Mouse (Mus musculus) heart, postnatal 25 days (tissue): Measurements from ENCODE around the gene Ntmt1. TPM values are rescaled to one million over a fixed set of nuclear protein-coding genes. Genes with fewer than 3 reads are reported as not detected.
A peak's percentile ranks its signal among the peaks of the same experiment; 100 is the strongest.

Experiments used
- DNase-seq: peaks from one replicate; pipeline ENCODE4 v3.0.0; 2022; ENCODE audit warnings: low spot score
- intact Hi-C: fragments of 180-260 bp; cut with DNase I; formaldehyde crosslinking; loops from one replicate; pipeline ENCODE4 v1.15.1; 2025
- total RNA-seq, 2 experiments: library from RNA; stranded (reverse); gene quantifications; 2 replicates each; pipeline ENCODE4 v1.2.3; 2021

Gene Ntmt1
- total RNA-seq, 2 experiments from 2014 or later: 30.6 to 31.1 TPM

DNA sequence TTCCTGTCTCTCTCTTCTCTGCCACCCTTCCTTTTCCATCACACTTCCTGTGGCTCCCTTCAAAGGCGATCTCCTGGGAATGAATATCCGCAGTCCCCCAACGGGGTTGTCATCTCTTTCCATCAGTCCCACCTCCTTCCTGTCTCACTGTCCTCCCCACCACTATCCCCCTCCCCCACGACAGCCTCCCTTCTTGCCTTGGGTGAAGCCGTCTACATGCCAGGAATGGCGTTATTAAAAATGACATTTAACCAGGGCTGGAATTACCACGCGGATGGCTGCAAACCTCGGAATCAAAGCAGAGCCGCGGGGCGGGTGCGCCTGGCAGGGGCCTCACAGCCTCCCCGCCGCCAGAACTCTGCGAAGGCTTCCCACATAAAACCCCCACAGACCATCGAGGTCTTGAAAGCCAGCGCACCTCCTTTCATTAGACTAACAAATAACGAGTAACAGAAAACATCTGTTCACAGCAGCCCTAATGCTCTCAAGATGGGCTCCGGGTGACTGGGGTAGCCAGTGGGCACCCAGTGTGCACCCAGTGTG is 45.2 kb downstream of the Ntmt1 start:
- DNase-seq: no peak
- intact Hi-C loops: no loop called here

- no peak for DNase-seq
- intact Hi-C loops: no loop called here
Measured at GRCm38 (mm10) chr2:30857076-30857475, 49.5 kb downstream of the Ntmt1 start.

DNA sequence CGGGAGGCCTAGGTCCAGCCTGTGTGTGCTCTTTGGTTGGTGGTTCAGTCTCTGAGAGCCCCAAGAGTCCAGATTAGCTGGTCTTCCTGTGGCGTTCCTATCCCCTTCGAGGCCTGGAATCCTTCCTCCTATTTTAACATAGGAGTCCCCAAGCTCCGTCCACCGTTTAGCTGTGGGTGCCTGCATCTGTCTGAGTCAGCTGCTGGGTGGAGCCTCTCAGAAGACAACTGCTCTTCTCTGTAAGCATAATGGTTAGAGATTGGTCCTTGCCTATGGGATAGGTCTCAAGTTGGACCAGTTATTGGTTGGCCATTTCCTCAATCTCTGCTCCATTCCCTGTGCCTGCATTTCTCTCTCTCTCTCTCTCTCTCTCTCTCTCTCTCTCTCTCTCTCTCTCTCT is 52.2 kb downstream of the Ntmt1 start:
- intact Hi-C loops: no loop called here
- no peak for DNase-seq

- no peak for DNase-seq
Measured at GRCm38 (mm10) chr2:30862081-30862480, 54.5 kb downstream of the Ntmt1 start.

DNA sequence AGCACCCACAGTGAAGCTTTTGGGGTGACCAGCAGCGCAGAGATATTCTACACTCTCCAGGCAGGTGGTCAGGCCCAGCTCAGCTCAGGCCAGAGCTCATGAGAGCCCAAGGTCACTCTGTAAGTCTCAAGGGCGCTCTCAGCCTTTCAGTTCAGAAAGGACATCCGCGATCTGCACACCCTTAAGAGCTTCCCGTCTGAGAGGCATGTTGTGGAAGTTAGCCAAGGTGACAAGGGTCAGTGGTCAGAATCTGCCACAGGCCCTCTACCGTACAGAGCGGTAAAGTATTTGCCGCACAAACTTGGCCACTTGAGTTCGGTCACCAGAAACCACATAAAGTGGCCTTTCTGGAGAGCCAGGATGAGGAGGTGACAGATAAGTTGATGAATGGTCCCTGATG is 55.9 kb downstream of the Ntmt1 start:
- DNase-seq: no peak
- intact Hi-C loops: no loop called here

More at GRCm38 (mm10) chr2:30862081-30862480, 54.5 kb downstream of the Ntmt1 start:
- intact Hi-C loops: no loop called here

DNA sequence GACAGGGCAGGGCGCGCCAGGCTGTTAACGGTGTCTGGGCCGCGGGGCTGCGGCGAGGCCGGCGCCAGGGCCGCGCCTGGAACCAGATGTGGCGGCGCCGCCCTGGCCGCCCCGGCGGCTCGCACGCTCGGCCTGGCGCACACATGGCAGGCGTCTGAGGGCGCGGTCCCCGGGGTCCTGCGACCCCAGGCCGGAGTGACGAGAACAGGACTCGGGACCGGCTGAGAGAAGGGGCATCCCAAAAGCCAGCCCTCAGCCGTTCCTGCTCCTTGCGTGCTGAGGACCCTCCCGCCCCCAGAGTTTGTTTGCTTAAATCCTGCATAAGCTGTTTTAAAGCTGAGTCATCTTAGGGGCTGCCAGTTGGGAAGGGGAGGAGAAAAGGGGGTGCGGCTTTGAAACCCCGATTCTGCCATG is 57.3 kb downstream of the Ntmt1 start:
- peak; percentile 17 for DNase-seq
- intact Hi-C loops: no loop called here

DNA sequence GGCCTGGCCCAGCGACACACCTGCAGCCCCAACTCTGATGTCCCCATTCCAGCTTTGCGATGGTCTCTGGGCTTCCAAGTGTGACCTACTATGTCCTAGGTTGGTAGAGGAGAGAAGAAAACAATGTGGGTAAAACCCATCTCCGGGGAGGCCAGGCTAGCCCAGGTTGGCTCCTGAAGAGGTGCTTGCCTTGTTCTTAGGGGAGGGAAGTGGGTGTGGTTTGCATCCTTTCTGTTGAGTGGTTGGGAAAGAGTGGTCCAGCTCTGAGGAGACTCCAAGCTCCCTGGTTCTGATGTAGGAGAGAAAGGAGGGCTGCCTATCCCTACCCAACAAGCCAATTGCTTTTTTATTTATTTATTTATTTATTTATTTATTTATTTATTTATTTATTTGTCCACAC is 57.8 kb downstream of the Ntmt1 start:
- intact Hi-C loops: no loop called here
- no peak for DNase-seq

DNA sequence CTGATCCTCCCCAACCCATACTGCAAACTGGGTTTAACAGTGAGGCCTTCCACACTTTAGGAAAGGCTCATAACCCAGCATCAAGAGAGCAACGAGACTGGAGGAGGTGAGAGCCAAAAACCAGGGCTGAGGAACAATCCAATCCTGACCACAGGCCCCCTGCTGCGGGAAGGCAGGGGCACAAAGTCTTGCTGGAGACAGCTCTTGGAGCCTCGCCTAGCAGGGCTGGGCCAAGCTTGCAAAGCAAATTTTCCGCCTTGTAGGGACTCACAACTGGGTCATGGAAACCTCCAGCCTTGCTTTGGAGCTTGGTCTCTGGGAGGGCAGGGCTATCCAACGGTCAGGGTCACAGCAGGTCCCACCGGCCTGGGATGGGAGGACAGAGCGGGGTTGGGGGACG is 63.2 kb downstream of the Ntmt1 start:
- DNase-seq: no peak

More for the DNA sequence above, 63.2 kb downstream of the Ntmt1 start:
- intact Hi-C loops: no loop called here

Other genes starting within 250 kb of the Ntmt1 start
- 1 to 10 TPM; 1.2 TPM for gene Cstad, start 212.8 kb upstream of the Ntmt1 start, total RNA-seq
- under 1 TPM; 0.26 to 0.70 TPM for gene 1700001O22Rik, start 4.2 kb upstream of the Ntmt1 start, total RNA-seq
- gene Asb6, start 22.5 kb downstream of the Ntmt1 start, total RNA-seq: 1 to 10 TPM; 9.3 to 9.5 TPM
- 1 to 10 TPM in 1 of 2 experiments, under 1 TPM in 1; 0.61 to 1.9 TPM for gene Prrx2, start 27.1 kb downstream of the Ntmt1 start, total RNA-seq
- gene Ptges, start 122.0 kb downstream of the Ntmt1 start, total RNA-seq: 1 to 10 TPM; 2.3 to 2.7 TPM
- 10 to 100 TPM; 22.8 to 25.6 TPM for gene Tor1b, start 145.1 kb downstream of the Ntmt1 start, total RNA-seq
- 10 to 100 TPM; 11.2 to 12.2 TPM for gene Tor1a, start 160.1 kb downstream of the Ntmt1 start, total RNA-seq
- gene BC005624, start 174.4 kb downstream of the Ntmt1 start, total RNA-seq: 10 to 100 TPM; 18.7 to 19.1 TPM
- 10 to 100 TPM; 49.4 to 55.3 TPM for gene Usp20, start 174.5 kb downstream of the Ntmt1 start, total RNA-seq